Mouse (Mus musculus): ENCODE data around the gene Gm45140.

The Gm45140 gene

DNA sequence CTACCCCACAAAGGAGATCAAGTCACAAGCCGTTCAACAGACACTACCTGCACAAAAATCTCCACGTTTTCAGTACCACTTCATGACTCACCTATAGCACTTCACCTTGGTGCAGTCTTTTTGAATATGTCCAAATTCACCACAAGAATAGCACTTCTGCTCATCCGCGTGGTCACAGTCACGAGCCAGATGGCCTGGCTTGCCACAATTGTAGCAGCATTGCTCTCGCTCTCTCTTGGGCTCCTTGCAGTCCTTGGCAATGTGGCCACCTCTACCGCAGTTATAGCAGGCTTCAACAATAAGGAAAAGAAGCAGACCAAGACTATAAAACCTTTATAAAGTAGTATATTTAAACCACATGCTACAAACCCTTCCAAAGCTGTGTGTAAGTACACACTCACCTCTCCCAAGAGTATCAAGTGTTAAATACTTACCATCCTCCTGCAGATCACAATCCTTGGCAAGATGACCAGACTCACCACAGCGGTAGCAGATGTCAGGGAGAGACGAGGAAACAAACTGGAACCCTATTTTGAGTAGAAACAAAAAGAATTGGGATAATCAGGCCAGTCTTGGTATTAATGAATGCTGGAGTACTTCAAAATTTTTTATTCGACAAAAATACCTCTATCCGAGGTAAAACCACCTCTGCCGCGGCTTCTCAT lies 9.6 kb upstream of the Gm45140 start:
- DNase-seq (ENCODE audit: low read depth, low spot score) = no peak

DNA sequence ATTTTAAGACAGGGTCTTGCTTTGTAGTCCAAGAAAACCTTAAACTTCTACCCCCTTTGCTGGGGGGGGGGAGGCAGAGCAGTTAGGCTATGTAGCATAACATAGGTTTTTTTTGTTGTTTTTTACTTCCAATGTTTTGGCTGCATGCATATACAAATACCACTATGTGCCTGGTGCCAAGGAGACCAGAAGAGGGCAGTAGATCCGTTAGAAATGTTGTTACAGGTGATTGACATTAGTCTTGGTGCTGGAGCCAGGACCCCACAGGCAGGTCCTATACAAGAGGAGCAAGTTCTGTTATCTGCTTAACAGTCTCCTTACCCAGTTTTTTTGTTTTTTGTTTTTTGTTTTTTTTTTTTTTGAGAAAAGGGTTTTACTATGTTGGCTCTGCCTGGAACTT lies 6.7 kb upstream of the Gm45140 start:
- peak; percentile 79 for DNase-seq (ENCODE audit: low read depth, low spot score)

DNA sequence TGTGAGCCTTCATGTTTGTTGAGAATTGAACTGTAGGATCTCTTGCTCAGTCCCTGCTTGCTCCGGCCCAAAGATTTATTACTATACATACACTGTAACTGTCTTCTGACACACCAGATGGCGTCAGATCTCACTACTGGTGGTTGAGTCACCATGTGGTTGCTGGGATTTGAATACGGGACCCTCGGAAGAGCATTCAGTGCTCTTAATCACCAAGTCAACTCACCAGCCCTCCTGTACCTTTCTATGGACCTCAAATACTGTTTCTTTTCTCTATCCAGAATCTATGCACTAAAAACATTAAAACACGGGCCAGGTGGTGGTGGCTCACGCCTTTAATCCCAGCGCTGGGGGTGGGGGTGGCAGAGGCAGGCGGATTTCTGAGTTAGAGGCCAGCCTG lies 6.0 kb upstream of the Gm45140 start:
- peak; percentile 66 for DNase-seq (ENCODE audit: low read depth, low spot score)

DNA sequence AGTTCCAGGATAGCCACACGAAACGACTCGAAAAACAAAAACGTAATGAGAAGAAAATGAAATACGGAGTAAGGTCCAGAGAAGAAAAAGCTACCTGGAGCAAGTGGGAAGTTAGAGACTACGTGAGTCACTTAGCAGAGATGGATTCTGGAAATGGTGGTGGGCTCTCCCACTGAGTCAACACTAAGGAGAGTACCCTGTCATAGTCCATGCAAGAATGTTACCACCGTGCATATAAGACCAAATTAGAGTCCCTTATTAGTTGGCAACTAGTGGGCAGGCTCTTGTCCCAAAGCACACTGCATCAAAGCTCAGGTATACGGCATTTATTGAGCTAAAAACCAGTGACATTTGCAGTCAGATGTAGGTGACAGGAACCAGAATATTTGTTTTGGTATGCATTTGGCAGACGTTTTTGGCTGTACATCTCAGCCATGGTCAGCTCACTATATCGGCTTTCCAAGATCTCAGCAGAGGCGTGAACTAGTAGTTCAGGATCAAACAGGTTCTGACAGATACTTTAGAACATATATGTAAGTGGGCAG lies 4.3 kb upstream of the Gm45140 start:
- DNase-seq (ENCODE audit: low read depth, low spot score) = no peak

DNA sequence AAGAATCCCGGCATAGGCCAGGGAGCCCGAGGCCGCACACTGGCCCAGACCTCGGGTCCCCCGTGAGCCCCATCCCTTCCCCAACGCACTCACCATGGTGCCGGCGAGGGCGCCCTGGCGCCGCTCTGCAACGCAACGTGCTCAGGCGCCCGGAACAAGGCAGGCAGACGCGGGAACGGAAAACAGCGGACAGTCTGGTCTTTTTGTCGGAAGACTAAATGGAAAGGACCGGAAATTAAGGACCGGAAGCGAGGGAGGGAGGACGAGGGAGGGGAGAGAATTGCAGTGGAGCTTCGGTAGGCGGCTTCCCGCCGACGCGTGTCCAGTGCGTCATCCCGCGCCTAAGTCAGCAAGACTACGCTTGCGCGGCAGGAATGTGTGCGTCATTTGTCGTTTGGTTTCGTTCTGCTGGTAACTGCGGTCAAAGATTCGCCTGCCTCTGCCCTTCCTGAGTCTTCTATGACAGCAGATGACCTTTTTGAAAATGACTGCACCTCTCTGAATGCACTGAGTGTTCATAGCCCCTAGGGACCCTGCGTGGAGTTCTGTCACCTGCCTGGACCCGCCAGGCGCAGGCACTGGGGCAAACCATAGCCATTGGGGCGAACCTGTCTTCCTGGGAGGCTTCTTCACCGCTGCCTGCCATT lies 3.1 kb upstream of the Gm45140 start, which contains the start of gene Isy1:
Gene Isy1, minus strand, starts transcription at position 248 of the 647 bp plus-strand sequence.
- peak; percentile 99 for DNase-seq (ENCODE audit: low read depth, low spot score)

DNA sequence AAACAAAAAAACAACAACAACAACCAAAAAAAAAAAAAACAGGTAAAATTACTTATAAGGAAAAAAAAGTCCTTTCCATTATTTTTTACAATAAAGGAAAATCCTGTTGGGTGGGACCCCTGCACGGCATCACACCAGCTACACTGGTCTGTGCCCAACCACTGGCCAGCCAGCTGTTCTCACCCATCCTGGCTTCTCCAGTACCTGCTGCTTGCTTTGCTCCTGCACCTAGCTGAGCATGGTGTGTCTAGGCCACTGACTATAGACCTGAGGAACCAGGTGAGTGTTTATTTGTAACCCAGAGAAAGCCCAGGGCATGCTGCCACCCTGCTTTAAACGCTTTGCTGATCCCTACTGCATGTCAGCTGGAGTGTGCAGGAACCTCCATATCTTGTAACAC lies 15.2 kb downstream of the Gm45140 start:
- DNase-seq (ENCODE audit: low read depth, low spot score) = no peak

DNA sequence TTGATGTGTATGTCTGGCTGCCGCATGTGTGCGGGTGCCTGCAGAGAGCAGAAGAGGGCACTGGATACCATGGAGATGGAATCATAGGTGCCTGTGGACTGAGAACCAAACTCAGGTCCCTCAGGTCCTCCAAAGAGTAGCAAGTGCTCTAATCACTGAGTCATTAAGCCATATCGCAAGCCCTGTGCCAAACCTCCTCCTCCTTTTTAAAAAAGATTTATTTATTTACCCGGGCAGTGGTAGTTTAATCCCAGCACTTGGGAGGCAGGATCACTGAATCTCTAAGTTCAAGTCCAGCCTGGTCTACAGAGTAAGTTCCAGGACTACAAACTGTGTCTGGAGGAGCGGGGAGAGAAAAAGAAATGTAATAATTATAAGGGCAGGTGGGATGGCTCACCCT lies 21.1 kb downstream of the Gm45140 start:
- no peak for DNase-seq (ENCODE audit: low read depth, low spot score)

DNA sequence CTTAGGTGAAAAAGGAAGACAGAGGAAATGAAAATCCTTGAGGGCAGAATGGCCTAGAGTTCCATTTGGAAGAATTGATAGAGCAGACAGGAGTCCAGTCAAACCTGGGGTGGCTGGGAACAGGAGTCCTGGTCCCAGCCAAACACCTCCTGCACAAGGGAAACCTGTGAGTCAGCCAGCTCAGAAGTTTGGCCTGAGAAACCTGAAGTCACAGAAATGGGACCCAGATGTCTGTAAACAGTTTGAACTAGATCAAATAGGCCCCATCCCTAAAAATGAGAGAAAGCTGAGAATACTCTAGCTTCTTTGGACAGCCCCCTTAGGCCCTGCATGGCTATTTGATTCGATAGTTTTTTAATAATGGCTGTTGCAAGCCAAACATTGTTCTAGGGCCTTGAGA lies 22.9 kb downstream of the Gm45140 start:
- no peak for DNase-seq (ENCODE audit: low read depth, low spot score)

DNA sequence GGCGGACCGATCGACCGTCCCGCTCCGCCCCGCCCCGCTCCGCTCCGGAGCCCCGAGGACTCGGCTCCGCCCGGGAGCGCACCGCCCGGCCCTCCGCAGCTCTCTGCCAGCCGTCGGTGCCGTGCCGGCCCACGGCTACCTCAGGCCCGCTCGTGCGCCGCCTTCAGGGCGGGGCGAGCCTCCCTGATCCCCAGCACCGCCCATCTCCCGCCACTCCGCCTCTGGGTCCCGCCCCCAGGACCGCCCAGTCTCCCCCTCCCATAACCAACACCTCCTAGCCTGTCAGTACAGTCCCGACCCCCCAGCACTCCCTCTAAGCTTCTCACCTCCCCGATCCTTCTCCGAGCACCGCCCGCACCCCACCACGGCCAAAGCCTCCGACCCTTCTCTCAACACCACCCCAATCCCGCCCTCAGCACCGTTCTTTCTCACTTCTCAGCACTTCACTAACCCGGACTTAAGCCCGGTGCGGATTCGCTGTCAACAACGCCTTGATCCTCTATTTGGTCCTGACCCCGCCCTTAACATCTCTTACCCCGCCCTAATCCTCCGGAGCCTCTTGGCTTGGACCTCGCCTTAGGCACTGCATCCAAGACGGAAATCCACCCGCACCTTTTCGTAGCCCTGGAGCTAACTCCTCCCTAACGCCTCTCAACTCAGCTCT lies 23.8 kb downstream of the Gm45140 start, which contains the start of gene Rab43:
Gene Rab43, minus strand, starts transcription at position 490 of the 664 bp plus-strand sequence.
- peak; percentile 96 for DNase-seq (ENCODE audit: low read depth, low spot score)

DNA sequence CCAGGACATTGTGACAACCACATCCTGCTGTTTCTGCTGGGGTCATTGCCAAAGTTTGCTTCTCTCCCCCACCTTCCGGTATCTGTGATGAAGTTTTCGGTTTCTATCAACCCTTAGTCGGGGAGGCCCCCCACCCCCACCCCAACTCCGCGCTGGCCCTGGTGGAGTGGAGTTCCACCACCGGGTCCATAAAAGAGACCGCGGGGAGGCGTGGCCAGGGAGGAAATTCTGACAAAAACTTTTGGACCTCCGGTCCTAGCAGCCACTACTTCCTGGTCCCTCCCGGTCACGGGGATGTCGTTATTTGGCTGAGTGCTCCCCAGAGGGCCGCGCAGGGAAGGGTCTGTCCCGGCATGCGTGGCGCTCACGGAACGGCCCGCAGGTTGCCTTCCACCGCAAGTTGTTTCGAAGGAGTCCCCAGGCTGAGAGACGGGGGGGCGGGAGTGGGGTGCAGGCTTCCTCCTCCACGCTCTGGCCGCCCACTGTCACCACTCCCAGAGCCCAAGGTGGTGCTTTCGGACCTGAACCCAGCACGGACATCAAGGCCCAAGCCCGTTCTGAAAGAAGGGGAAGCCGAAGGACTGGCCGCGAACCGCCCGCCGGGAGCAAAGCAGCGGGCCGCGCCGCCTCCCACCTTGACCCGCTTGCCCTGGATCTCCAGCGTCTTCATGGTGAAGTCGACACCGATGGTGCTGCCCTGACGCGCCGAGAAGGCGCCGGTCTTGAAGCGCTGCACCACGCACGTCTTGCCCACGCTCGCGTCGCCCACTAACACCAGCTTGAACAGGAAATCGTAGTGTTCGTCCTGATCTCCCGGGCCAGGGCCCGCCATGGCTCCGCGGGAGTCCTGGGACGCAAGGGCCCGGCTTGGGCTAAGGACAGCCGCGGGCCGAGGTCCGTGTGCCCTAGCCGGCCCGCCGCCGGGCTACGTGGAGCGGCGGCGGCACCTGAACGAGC lies 24.6 kb downstream of the Gm45140 start:
- DNase-seq (ENCODE audit: low read depth, low spot score) = peak; percentile 27

DNA sequence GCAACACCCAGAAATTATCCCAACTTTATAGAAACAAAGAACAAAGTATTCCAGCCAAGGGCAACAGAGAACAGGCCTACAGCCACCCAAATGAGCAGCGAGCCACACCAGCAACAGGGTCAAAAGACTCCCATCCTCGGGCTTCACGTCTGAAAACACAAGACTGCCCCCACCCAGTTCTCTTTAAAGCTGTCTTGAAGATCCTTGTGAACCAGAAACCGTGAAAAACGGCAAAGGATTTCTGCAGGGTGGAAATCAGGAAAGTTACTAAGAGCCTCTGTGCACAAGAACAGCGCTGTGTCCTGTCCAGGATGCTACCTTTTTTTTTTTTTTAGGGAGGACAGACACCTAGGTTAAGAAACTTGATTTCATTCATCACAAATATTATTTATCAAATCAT lies 25.3 kb downstream of the Gm45140 start:
- no peak for DNase-seq (ENCODE audit: low read depth, low spot score)

DNA sequence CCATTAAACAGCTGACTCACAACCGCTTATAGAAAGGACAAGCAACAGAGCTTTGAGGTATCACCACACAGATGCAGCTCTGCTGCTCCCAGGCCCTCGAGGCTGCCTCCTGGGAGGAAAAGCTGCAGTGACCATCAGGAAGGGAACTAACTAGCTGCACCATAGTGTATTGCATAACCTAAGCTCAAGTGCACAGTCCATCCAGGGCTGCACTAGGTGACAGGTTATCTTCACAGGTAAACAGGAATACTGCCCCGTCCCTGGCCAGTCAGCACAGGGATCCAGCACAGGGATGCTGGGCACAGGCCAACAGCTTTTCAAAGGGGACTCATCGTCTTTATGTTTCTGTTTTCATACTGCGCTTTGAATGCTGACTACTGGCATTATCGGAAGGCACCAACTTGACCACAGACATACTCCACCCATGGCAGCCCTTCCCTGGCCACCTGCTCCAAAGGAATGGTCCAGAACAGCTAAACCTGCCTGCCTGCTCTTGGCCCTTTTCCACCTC lies 25.9 kb downstream of the Gm45140 start:
- DNase-seq (ENCODE audit: low read depth, low spot score) = no peak

DNA sequence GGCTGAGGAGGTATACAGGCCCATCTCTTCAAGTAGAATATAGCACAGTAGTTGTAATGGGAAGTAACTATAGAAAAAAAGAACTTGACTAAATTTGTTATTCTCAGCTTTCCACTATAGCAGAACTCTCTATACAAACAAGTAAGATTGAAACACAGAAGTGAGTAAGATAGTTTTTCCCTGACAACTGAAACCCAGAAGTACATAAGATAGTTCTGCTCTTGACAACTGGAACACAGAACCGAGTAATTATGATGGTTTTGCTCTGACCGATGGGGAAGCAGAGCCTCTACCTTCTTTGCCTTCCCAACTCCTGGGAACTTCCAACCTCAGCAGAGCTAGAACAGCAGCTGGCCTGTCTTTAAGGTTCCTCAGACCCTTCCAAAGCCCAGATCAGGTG lies 26.5 kb downstream of the Gm45140 start:
- DNase-seq (ENCODE audit: low read depth, low spot score) = no peak

DNA sequence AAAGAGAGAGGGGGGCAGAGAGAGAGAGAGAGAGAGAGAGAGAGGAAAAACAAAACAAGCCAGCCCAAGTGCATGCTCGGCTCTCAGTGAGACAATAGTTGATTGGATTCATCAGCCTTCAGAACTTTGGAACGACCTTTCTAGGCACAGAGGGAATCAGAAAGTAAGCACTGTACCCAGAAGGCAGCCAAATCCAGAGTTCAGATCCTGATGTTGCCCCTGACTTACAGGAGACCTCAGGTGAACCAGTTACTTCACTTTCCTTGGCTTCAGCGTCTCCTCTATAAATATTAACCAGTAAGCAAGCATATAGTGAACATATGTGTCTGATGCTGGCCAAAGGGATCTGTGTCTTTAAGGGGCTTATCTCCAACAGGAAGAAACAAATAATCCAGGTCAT lies 27.1 kb downstream of the Gm45140 start:
- DNase-seq (ENCODE audit: low read depth, low spot score) = no peak

DNA sequence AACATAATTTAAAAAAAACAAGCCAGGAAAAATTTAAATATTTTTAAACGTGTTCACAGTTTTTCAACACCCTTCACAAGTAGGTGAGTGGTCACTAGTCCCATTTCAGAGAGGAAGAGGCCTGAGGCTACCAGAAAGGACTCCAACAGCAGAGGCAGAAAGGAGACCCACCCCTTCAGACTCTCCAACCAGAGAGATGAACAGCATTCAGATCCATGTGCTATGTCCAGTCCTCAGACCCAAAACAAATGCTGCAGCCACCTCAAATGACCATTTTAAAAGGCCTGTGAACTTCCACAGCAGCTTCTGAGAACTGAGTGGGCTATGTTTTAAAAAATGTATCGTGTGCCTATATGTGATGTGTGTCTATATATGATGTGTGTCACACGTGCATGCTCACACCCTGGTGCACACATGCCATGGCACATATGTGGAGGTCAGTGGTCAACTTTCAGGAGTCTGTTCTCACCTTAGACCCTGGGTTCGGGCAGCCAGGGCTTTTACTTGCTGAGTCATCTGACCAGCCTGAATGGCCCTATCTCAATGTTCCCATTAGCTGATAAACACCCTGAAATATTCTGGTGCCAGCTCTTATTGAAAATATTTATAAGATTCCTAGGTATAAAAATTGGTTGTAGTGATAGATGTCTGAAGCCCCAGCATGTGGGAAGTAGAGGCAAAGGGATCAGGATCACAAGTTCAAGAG lies 27.7 kb downstream of the Gm45140 start:
- no peak for DNase-seq (ENCODE audit: low read depth, low spot score)

DNA sequence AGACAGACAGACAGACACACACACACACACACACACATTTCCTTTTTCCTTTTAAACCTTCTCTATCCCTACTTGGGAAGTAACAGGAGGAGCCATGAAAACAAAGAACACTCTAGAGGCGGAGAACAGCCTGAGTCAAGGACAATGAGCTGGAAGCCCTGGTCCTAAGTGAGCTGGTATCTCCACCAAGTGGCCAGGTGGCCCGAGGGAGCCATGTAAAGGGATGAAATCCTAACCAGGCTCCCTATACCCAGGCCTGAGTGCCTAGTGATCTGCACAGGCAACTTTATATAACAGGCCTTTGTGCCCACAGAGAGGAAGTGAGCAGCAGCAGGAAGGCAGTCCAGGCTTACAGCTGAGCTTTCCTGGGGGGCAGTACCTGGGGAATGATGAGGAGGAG lies 28.7 kb downstream of the Gm45140 start:
- DNase-seq (ENCODE audit: low read depth, low spot score) = no peak

DNA sequence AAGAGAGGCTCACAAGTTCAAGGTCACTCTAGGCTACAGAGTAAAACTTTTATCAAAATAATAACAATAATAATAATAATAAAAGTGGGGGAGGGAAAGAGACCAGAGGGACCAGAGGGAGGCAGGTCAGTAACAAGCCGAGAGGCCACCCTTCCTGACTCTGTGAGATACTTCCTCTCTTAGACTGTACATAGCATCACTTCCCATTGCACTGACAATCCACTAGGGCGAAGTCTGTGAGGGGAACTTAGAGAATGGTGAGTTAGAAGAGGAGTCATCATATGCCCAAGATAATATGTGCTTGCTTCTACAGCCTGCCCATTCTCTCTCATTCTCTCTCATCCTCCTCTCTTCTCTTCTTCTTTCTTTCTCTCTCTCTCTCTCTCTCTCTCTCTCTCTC lies 29.6 kb downstream of the Gm45140 start:
- DNase-seq (ENCODE audit: low read depth, low spot score) = no peak

DNA sequence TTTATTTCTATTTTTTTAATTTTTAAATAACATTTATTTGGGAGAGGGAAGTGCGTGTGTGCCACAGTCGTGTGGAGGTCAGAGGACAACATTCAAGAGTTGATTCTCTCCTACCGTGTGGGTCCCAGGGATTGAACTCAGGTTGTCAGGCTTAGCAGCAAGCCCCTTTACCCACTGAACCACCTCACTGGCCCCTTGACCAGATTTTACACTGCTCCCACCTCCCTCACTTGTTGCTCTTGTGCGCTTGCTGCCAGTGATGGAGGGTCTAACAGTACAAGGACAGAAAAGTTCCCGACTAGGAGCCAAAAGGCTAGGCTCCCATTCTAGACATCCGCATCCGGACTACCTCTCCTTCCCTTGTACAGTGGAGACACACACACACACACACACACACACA lies 30.1 kb downstream of the Gm45140 start:
- no peak for DNase-seq (ENCODE audit: low read depth, low spot score)

DNA sequence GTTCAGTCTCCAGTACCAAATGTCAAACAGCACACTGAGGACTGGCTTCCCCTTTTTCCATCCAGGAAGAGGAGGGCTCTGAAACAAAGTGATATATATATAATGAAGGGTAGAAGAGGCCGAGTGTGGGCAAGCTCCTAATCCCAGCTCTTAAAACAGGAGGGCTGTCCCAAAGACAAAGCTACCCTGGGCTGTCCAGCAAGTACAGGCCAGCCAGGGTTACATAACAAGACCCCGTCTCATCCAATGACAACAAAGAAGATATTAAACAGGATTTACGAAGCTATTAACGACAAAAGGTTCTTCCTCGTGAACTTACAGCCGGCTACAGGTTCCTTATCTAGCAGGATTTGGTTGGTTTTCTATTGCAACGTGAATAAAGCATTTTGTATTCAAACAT lies 30.7 kb downstream of the Gm45140 start:
- no peak for DNase-seq (ENCODE audit: low read depth, low spot score)

DNA sequence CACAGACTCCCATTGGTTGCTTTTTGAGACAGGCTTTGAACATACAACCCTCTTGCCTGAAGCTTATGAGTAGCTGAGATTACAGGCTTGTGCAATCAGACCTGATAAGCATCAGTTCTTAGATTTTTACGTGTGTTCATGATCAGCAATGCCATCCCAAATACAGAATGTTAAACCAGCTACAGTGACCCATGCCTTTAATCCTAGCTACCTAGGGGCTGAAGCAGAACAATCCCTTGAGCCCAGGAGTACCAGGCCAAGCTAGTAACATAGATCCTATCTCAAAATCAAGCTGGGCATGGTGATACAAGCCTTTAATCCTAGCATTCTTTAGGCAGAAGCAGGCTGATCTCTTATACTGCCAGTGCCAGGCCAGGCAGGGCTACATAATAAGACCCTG lies 31.6 kb downstream of the Gm45140 start:
- no peak for DNase-seq (ENCODE audit: low read depth, low spot score)

DNA sequence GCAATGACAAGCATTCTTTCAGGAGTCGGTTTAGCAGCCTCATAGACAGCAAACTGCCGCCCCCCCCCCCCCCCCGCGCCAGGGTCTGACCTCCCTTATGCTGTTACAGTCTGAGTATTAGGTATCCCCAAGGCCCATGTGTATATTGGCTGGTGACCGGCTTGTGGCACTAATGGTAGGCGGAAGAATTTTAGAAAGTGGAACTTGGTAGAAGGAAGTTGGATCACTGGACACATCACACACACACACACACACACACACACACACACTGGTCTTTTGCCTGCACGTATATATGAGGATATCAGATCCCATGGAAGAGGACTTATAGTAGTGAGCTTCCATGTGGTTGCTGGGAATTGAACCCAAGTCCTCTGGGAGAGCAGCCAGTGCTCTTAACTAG lies 33.1 kb downstream of the Gm45140 start:
- no peak for DNase-seq (ENCODE audit: low read depth, low spot score)
